Mouse (Mus musculus) megakaryocyte-erythroid progenitor cell, adult 5-6 weeks (primary cell): ENCODE results near the gene Vti1a. TPM values are rescaled to one million over a fixed set of nuclear protein-coding genes. Genes with fewer than 3 reads are reported as not detected.

Experiments used
- ATAC-seq: replicated peaks from 2 replicates; pipeline ENCODE4 v1.8.0; 2016; ENCODE audit warnings: mild to moderate bottlenecking, inconsistent platforms; ENCODE audit not compliant: severe bottlenecking, poor library complexity, low FRiP score, low TSS enrichment
- total RNA-seq, 2 experiments: library from RNA; stranded (forward) in 1 of 2; stranded (reverse) in 1 of 2; fragments of 200-1000, 215-1000 nt in 1 of 2; fragments of >200 nt in 1 of 2; fragmentation: Nextera tagmentation in 1 of 2; gene quantifications; 2 replicates each; pipeline ENCODE4 v1.2.3; 2014 to 2017

Vti1a gene
- 56.4 and 65.4 TPM in 2 replicates for total RNA-seq (2014; fragmentation: Nextera tagmentation)
- total RNA-seq (2017): 39.6 and 54.3 TPM in 2 replicates

DNA sequence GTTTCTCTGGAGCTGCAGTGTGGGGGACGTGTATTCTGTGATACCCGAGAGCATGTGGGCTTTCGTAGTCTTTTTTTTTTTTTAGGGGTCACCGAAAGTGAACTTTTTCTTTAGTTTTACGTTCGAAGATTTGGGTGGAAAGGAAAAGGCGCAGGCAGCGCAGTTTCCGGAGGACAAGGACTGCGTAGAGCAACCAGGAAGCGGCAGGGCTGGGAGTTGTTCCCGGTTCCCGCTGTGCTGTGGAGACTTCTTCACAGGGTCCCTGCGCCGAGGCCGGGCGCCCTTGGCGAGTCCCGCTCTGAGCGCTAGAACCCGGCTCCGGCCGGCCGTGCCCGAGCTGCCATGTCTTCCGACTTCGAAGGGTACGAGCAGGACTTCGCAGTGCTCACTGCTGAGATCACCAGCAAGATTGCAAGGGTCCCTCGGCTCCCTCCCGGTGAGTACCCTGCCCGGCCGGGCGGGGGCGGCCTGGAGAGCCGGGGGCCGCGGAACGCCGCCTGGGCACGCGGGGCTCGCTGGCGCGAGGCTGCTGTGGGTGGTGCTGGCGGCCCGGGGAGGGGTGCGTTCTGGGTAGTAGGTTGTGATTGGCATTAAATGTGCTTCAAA, at the start of gene Vti1a:
TSS of gene Vti1a (plus strand) at position 187 of the 606 bp plus-strand sequence.
- ATAC-seq: peak; percentile 81

DNA sequence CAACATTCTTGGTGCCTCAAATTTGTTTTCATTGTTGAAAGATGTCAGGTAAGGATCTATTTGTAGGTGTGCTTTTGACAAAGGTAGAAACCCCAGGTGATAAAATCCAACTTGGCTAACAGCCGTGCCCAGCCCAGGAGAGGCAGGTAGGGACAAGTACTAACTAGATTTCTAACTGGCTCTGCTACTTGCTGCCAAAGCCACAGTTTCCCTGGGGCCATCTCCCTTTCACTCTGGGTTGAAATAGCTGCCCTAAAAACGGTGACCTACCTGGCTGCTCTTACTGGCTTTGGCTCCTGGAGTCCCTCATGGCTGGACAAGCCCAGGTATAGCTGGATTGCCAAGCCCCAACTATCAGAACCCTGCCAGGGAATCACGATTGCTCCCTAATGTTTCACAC, 49.3 kb upstream of the Vti1a start:
- ATAC-seq: no peak

DNA sequence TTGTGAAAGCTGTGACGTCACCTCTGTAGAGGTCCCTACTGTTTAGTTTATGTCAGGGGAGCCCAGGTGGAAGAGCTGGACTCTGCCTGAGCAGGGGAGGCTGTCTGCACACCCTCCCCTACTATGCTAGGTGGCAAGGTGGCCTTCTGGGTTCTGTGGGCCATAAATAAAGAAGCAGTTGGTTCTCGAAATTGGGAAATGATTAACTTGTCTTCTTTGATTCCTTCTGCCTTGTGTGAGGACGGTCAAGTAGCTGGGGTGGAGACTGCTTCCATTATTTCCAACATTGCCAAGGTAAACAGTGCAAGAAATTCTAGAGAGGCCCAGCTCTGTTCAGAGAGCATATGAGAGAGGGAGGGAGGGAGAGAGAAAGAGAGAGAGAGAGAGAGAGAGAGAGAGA, 47.9 kb upstream of the Vti1a start:
- ATAC-seq: no peak

DNA sequence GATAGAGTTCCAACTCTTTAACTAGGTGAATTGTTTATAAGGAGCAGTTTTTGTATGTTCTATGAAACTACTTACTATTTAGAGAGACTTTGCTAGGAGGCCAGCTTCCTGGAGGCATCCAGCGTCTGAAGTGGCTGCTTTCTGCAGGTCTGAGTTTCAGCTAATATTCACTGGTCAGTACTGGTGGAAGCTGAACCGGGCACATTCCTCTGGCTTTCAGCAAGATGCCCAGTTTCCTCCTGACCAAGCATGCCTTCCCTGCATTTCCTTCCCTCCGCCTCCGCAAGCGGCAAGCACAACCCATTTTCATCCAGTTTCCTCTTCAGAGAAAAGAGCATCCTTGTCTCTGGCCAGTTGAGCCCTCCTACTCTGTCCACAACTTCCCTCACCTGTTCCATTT, 47.0 kb upstream of the Vti1a start:
- no peak for ATAC-seq

DNA sequence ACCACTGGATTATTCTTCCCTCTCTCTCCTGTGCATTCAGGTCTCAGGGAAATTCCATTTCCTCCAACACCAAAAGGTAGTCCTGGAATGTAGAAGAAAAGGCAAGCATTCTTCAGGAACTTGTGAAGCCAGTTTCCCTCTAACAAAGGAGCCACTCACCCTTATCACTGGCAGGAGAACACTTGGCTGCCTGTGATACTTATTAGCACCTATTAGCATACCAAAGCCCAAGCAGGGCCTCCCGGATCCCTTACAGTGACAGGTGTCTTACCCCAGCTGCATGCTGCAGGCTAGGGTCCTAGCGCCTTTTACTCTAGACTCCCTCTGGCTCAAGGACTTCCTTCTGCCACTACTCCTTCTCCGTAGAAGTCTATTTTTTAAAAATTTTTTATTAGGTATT, 44.6 kb upstream of the Vti1a start:
- peak; percentile 54 for ATAC-seq

DNA sequence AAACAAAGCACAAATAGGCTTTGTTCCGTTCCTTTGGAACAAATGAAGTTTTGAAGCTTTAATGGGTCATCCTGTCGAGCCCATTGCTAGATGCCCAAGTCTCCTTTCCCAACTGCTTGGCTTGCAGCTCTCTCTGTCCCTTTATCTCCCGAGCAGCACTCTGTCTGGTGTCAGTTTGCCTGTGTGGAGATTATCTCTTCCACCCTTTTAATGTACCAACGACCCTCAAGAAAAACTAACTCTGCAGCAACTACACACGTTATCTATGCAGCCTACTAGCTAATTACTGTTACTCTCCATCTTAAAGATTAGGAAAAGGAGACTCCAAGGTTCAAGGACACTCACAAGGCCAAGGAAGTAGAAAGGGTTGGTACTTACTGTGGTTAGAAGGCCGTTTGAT, 42.8 kb upstream of the Vti1a start:
- ATAC-seq: peak; percentile 70

DNA sequence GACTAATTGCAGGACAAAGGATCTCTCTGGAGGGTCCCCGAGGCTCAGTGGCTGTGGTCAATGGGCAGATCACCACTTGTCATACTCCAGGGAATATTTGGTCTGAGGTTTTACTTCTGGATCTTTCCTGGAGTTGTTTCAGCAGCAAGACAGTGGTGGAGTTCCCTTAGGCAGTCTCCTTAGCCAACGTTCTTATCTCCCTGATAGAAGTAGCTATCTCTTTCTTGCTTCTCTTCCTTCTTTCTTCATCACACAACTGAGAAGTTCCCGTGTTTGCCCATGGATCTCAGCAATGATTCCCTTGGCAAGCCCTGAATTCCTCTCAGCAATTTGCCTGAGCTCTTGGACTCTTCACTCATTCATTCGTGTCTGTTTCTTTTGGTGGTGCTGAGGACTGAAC, 40.0 kb upstream of the Vti1a start:
- no peak for ATAC-seq

DNA sequence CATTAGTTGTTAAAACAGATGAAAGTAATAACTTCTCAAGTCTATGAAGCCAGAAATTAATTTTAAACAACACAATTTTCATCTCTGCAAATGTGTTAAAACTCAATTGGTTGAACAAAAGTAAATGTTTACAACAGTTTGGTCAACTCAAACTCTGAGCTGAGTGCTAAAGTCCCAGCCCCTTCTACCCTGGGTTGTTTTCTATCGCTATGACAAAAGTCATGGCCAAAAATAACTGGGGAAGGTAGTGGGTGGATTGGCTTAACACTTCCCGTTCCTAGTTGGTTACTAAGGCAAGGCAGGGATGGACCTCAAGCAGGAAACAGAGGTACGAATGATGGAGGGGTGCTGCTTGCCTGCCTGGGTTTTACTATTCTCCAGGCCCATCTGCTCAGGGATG, 39.3 kb upstream of the Vti1a start:
- no peak for ATAC-seq

DNA sequence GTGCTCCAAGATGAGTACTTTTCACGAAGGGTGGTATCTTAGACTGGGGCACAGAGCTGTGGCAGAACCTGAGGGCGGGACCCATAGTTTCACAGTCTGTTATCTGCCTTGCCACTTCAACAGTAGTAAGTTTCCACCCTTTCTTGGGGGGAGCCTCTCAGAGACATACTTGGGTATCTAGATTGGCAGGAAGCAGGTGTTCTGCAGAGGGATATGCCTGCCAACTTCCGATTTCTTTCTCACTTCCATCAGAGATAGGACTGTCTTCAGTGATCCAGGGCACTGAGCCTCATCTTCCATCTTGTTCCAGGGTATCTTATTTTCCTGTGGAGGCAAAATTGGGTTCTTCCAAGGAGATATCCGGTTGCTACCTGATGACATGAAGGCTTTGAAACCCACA, 32.0 kb upstream of the Vti1a start:
- ATAC-seq: peak; percentile 100

DNA sequence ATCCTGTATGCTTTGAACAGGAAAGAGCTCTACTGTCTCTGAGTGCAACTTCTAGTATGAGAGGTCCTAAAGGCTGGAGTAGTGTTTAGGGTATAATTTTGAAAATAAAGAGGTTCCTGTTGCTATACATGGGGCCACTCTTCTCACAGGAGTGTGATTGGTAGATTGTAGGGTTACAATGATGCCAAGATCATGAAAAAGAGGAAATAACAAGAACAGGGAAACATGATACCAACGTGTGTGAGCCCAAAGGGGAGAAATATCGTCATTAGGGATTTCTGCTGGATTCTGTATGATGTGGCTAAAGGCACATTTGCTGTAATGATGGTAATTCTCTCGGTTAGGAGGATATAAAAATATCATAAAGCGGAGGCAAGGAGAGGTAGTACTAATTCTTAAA, 30.1 kb upstream of the Vti1a start:
- ATAC-seq: no peak

DNA sequence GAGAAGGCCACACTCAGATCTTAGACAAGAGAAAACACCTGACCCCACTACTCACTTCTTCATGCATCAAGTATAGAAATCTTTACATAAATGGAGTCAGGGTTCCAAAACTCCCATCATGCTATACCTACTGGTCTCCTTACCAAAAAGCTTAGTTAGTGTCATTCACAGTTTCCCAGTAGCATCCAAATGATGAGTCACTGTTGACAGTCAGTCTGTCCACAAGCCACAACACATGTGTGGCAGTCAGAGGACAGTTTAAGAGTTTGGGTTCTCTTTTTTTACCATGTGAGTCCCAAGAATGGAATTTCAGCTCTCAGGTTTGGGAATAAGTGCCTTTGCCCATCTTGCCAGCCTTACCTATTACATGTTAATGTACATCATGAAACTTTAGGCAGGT, 27.1 kb upstream of the Vti1a start:
- ATAC-seq: no peak

DNA sequence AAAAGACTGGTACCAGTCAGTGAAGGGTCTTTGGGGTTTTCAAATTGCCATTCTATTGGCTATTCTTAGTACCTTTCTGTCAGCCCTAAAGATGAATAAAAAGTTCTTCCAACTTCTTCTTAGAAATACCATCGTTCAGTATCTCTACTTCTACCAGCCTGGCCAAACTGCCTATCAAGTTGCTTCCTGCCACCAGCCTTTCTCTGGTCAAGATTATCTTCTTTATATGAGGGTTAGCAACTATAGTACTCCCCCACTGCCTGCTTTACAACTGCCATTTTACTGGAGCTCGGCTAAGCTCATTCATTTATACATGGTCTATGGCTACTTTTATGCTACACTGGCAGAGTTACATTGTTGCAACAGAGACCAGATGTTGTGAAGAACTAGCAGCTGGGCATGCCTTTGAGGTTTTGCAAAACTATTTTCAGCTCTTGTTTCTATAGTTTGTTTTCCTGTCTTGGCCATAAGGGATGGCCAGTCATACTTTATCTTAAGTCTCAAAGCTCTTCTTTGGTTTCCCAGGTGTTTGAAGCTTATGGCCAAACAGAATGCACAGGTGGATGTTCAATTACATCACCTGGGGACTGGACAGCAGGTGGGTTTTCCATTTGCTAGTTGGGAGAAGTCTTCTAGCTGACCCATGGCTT, 25.3 kb upstream of the Vti1a start:
- no peak for ATAC-seq

DNA sequence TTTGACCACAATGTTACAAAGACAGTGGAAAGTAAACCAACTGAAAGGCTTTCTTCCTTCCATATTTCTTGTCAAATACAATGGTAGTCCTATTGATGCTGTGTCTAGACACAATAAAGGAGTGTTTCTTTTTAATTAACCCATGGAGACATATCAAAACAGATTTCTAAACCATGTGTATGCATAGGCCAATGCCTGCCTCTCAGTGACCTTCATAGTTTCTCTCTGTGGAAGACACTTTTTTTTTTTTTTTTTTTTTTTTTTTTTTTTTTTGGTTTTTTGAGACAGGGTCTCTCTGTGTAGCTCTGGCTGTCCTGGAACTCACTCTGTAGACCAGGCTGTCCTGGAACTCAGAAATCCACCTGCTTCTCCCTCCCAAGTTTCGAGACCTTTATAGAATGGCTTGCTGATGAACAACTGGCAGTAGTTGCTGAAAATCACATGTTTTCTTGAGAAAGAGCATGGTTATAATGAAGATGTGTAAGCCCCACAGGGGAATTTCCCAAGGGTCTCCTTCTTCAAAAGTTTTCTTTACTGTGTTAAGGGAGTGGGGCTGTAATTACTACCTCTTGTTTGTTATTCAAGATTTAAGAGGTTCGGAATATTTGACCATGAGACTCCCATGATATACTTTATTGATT, 23.8 kb upstream of the Vti1a start:
- no peak for ATAC-seq

DNA sequence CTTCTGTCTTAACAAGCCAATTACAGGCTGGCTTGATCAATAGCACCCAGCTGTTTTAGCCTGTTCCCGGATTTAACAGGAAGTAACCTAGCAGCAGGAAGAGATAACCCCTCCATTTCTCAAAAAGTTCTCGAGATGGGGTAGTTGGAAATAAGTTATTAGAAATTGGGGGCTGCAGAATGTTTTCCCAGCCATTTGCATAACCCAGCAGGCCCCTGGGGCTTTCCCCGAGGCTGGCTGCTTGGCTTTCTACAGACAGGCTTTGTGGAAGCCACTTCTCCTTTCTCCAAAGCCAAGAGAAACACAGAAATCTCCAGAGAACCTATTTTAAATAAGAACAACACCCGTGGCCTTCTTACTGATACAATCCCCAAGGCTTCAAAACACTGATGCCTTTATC, 22.9 kb upstream of the Vti1a start:
- no peak for ATAC-seq

DNA sequence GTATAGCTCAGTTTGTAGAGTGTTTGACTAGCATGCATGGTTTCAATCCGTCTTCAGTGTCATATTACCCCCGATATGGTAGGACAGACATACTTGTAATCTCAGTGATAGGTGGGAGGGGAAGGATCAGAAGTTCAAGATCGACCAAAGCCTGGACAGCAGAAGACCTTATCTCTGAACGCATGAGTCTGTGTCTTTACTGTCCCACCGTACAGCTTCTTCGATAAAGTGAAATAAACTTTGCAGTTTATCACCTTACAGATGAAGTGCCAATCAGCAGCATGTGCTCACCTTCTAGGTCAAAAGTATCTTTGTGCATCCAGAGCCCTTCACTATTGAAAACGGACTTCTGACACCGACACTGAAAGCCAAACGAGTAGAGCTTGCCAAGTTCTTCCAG, 21.0 kb upstream of the Vti1a start:
- peak; percentile 54 for ATAC-seq

DNA sequence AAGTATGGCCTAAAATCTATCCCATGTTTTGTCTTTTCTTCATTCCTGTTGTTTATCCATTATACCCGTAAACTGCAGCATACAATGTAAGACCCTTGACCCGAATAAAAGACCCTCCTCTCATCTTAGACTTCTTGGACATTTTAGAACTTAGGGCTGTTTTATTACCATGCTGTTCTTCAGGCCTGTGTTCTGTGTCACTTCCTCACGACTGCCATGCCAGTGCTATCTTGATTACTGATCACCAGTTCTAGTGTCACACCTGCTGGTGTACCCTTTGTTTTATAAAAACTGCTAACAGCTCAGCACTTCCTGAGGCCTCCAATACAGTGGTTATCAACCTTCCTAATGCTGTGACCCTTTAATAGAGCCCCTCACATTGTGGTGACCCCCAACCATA, 20.5 kb upstream of the Vti1a start:
- no peak for ATAC-seq

DNA sequence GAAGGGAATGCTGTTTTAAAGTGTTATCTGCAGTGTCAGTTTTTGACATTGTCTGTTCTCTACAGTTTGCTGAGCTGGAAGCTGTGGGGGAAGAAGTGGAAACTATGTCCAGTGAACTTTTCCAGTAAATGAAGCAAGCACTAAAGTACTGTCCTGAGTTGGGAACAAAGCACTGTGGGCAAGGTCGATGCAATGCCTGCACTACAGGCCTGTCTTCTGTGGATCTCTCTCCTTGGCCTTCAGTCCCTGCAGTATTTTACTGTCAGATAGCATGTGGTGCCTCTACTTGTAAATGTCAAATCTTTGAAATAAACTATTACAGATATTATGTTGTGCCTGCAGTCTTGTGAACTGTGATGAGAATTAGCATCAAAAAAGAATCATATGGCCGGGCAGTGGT, 19.8 kb upstream of the Vti1a start:
- ATAC-seq: no peak

DNA sequence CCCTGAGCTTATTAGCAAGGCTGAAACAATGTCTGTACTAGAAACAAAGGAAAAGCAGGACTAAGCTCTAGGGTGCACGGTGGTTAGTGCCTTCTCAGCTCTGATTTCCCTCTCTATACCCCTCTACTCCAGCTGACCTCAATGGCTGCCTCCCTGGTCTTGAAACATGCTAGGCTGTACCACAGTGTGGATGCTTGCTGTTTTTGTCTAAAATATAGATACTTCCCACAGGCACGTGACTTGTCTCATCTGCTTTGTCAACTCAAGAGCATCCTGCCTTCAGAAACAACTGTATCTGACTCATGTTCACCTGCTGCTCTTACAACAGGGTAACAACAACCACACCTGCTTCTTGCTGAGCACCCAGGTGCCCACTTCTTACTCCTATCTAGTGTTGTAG, 18.6 kb upstream of the Vti1a start:
- ATAC-seq: no peak

DNA sequence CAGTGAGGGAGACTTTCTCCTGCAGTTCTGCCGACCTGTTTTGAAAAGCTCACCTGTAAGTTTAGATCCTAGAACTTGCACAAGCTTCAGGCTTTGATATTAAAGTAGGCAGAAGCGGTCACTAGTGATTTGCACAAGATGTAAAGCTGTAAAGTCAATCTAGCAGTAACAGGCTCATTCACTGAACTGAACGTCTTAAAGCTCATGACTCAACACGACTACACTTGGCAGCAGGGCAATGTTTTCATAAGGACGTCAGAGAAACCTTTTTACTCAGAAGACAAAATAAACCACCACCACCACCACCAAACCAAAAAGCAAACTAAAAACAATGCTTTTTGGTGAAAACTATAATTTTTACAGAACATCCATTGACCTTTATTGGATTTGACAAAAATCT, 18.1 kb upstream of the Vti1a start:
- ATAC-seq: no peak

DNA sequence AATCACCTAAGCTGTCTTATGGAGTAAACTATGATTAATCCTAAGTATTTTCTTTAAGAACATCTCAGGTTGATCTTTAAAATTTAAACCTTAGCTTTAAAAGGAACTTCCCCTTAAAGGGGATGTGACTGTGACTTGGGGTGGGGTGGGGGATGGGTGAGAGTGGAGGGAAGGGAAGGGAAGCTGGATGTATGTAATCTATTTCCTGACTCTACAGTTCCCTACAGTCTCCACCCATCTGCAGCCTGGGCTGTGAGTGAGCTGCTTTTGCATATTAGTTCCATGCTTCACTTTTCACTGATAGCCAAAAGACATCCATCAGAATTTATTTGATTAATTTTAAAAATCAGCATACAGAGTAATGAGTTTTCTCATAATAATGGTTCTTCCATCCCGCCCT, 16.7 kb upstream of the Vti1a start:
- ATAC-seq: no peak

DNA sequence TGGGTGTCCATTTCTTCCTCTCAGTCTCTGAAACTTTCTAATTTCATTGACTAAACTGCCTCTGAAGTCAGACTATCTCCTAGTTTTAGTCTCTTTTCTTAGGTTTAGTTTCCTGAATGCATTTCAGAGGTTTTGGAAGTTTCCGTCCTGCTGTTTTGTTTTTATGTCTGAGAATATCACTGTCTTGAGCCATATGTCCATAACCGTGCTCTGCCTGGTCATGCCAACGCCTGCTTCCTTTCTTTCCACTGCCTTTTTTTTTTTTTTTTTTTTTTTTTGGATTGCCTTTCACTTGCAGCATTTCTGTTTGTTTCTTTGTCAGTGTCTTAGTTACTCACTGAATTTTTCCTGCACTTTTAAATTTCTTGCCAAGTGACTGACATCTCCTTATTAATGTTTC, 15.6 kb upstream of the Vti1a start:
- no peak for ATAC-seq
